Mouse (Mus musculus): ENCODE measurements around the gene Olfr1247.
"Not testable (repeated sequence)": the region's sequence is repeated elsewhere in the genome, so short reads cannot be mapped to it uniquely, and the experiment has no call there.

The Olfr1247 gene

GRCm38 (mm10) chr2:89614030-89614429, at the start of gene Olfr1247:
TSS of gene Olfr1247 (minus strand) at chr2:89614130.
- DNase-seq (ENCODE audit: low spot score), result no peak

GRCm38 (mm10) chr2:89661367-89661766, 47.4 kb upstream of the Olfr1247 start, which contains the start of gene Olfr1250:
TSS of gene Olfr1250 (minus strand) at chr2:89661467.
- DNase-seq (ENCODE audit: low spot score), result no peak

DNA sequence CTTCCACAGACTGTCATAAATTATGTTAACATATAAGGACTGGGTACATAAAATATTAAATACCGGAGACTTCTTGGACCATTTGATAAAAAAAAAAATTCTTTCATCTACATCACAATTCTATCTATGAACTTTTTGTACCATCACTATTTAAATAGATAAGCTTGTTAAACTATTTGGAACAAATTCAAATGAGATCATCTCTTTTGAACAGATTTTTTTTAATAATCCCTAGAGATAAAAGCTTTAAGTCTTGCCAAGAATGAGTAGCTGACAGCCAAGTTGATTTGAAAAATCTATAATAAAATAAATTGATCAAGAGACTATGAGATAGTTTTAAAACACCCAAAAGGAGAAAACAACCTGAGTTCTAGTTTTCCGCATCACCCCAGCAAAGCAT, 21.0 kb upstream of the Olfr1247 start, which contains the start of gene Olfr1249:
Gene Olfr1249, minus strand, starts transcription at position 101 of the 400 bp plus-strand sequence.
- DNase-seq (ENCODE audit: low spot score), result no peak

DNA sequence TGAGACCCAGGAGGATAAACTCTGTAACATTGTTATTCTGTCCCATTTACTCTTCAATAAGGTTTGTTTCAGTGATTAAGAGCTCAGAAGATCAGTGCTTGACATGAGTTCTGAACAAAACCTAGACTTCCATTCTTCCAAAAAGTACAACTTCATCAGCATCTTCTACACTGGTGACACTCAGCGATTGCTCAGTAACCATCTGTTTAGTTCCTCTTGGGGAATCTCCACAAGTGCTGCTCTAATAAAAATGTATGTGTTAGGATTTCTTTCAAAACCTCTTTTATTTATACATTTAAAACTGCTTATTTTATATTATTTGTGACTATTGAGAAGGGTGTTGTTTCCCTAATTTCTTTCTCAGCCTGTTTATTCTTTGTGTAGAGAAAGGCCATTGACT, 4.2 kb upstream of the Olfr1247 start, which contains the start of gene Olfr1248:
Gene Olfr1248, minus strand, starts transcription at position 101 of the 400 bp plus-strand sequence.
- not testable (repeated sequence) for DNase-seq (ENCODE audit: low spot score)

DNA sequence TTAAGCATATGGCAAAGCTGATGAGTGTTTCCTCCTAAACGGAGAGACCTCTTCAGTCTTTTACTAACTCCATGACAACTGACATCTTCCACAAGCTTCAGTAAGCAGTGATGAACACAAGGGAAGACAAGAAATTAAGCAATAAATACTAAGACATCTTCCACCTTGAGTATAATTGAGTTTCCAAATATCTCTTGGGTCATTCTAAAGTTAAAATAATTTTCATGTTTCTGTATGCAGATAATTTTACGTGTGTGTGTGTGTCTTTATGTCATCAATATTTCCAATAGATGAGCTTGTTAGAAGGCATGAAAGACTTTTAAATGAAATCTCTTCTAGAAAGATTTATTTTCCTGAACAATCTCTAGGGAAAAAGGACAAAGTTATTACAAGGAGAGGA, 20.9 kb downstream of the Olfr1247 start, which contains the start of gene Olfr1246:
Gene Olfr1246, minus strand, starts transcription at position 101 of the 400 bp plus-strand sequence.
- DNase-seq (ENCODE audit: low spot score), result no peak

GRCm38 (mm10) chr2:89578347-89578746, 35.6 kb downstream of the Olfr1247 start, which contains the start of gene Olfr1245:
TSS of gene Olfr1245 (minus strand) at chr2:89578447.
- DNase-seq (ENCODE audit: low spot score), result no peak

DNA sequence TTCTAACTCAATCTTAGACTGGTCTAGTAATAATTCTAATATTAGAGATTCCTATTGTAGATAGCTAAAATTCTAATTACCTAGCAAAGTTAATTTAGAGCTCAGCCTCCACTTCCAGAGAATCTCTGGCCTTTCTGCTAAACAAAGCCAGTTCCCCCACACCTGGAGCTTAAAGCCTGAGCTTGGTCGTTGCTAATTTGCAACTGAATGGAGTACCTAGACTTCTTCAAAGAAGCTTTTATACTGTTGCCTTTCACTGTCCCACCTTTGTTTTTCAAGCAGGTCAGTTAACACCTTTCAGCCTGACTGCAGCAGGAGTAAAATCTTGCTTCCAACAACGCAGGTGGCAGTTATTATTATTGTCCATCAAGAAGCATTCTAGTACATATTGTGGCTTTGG, 51.2 kb downstream of the Olfr1247 start:
- not testable (repeated sequence) for DNase-seq (ENCODE audit: low spot score)
